Mouse (Mus musculus): Measurements from ENCODE around the gene Ftcd.

- TF ChIP-seq CTCF (IDR thresholded peaks at IDR 0.05; ENCODE audit: low read depth) (no peak), EP300 (optimal IDR thresholded peaks at IDR 0.05) (no peak)
These were observed 55.2 kb downstream of the Ftcd start for GRCm38 (mm10) chr10:76630657-76631056.

Data from stomach, postnatal 0 days (tissue).